Mouse (Mus musculus) monocyte, adult 5-6 weeks (primary cell): ENCODE data around the gene Bphl. TPM values are rescaled to one million over a fixed set of nuclear protein-coding genes. Genes with fewer than 3 reads are reported as not detected.
"Not testable (repeated sequence)": the region's sequence is repeated elsewhere in the genome, so short reads cannot be mapped to it uniquely, and the experiment has no call there.

Source experiments
- ATAC-seq: fragments of 153-309, 156-312 bp; replicated peaks from 2 replicates; pipeline ENCODE4 v1.8.0; 2017; ENCODE audit warnings: mild to moderate bottlenecking; ENCODE audit not compliant: low TSS enrichment, insufficient number of reproducible peaks, severe bottlenecking, poor library complexity, low FRiP score
- total RNA-seq: library from RNA; stranded (forward); fragments of 200-1000, 200-491, 200-594 nt; gene quantifications from 3 replicates; pipeline ENCODE4 v1.2.3, GENCODE M21; 2017

Gene Bphl
- total RNA-seq, 1 experiment from 2014 or later = 10.2 TPM

- peak; percentile 71; the same call in 1 of the 2 replicates for ATAC-seq
Measured at GRCm38 (mm10) chr13:34046421-34047012, 9.1 kb downstream of the Bphl start.

- no peak for ATAC-seq
Measured at GRCm38 (mm10) chr13:34047526-34047925, 10.1 kb downstream of the Bphl start.

- ATAC-seq = peak; percentile 55
Measured at GRCm38 (mm10) chr13:34050479-34050878, 13.1 kb downstream of the Bphl start.

GRCm38 (mm10) chr13:34051692-34052091 lies 14.3 kb downstream of the Bphl start:
- peak; percentile 59 for ATAC-seq

- ATAC-seq = no peak
Measured at GRCm38 (mm10) chr13:34053673-34054282, 16.4 kb downstream of the Bphl start.

GRCm38 (mm10) chr13:34054391-34054790 lies 17.0 kb downstream of the Bphl start:
- ATAC-seq = no peak

- ATAC-seq = no peak
Measured at GRCm38 (mm10) chr13:34054983-34055382, 17.6 kb downstream of the Bphl start.

- no peak for ATAC-seq
Measured at GRCm38 (mm10) chr13:34057252-34057651, 19.9 kb downstream of the Bphl start.

GRCm38 (mm10) chr13:34060061-34060460 lies 22.7 kb downstream of the Bphl start:
- no peak for ATAC-seq

GRCm38 (mm10) chr13:34062466-34062865 lies 25.1 kb downstream of the Bphl start:
- ATAC-seq = no peak

- ATAC-seq = no peak
Measured at GRCm38 (mm10) chr13:34066351-34066750, 29.0 kb downstream of the Bphl start.

GRCm38 (mm10) chr13:34070296-34070695 lies 32.9 kb downstream of the Bphl start:
- ATAC-seq = no peak

GRCm38 (mm10) chr13:34071836-34072235 lies 34.4 kb downstream of the Bphl start:
- ATAC-seq = no peak

GRCm38 (mm10) chr13:34072847-34073246 lies 35.5 kb downstream of the Bphl start:
- ATAC-seq = no peak

GRCm38 (mm10) chr13:34074441-34074840 lies 37.0 kb downstream of the Bphl start:
- ATAC-seq = not testable (repeated sequence)

GRCm38 (mm10) chr13:34075893-34076292 lies 38.5 kb downstream of the Bphl start:
- not testable (repeated sequence) for ATAC-seq

GRCm38 (mm10) chr13:34076561-34077491 lies 39.4 kb downstream of the Bphl start:
- ATAC-seq = 0 out of 2 replicates have a peak, but pooled peaks have one; percentile 11

GRCm38 (mm10) chr13:34077492-34078271 lies 40.3 kb downstream of the Bphl start, which contains the start of gene Tubb2a:
Tubb2a (minus strand) TSS chr13:34078007.
- peak; percentile 78 for ATAC-seq
